In the genomic region with DNA sequence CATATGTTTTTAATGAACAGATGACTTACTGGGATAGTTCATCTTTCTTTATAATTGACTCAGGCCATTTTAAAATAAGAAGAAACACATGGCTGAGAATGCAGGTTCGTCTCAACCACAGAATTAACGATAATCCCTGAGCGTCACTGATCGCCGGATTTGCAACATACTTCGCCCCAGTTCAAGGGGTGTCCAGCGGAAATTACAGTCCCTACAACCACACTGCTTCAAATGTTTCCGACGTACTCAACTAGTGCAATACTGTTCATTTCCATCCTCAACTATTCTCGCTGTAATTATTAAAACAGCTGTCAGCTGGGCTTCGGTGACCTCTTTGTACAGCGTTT, we compare ENCODE assay signal across 8 mouse cellular contexts. TPM values are rescaled to one million over a fixed set of nuclear protein-coding genes. Genes with fewer than 3 reads are reported as not detected.
A peak's percentile ranks its signal among the peaks of the same experiment; 100 is the strongest.
DNase-seq lines count a peak whose midpoint lies in the region; ATAC-seq and TF ChIP-seq lines count a peak whose summit lies in the region.

No protein-coding gene starts in this region.

- peak overlapping the region; percentile 88 for H3K4me2 ChIP-seq in liver, embryonic 16.5 days (ENCODE audit: low read depth, low read length)

- ATAC-seq in granulocyte monocyte progenitor cell, adult 5-6 weeks (replicated peaks; ENCODE audit: poor library complexity, severe bottlenecking): peak; percentile 46
- ATAC-seq in liver, embryonic 16.5 days (ENCODE audit: low read depth): no peak

- TF ChIP-seq POLR2A in kidney, adult 2 months (IDR thresholded peaks at IDR 0.05; ENCODE audit: low read depth, low read length): no peak
- no peak for TF ChIP-seq POLR2A in bone marrow, adult 2 months (IDR thresholded peaks at IDR 0.05; ENCODE audit: borderline replicate concordance, control insufficient read depth, low read depth, low read length)

- H3K4me1 ChIP-seq in kidney, adult 2 months (ENCODE audit: control insufficient read depth, insufficient read depth, low read length): peaks cover 9% of the 10 kb centered on the region; the same call in 1 of the 2 replicates
- peaks cover 1% of the 10 kb centered on the region; the same call in 1 of the 2 replicates for H3K4me1 ChIP-seq in bone marrow, adult 2 months (ENCODE audit: control insufficient read depth, insufficient read depth, low read length)
- peaks cover 19% of the 10 kb centered on the region for H3K4me1 ChIP-seq in liver, embryonic 16.5 days (ENCODE audit: control insufficient read depth, low read depth, low read length)

- no peak for TF ChIP-seq CTCF in kidney, adult 2 months (conservative IDR thresholded peaks at IDR 0.05; ENCODE audit: insufficient read depth, insufficient read length, low read depth, low read length)
- TF ChIP-seq CTCF in bone marrow, adult 2 months (IDR thresholded peaks at IDR 0.05; ENCODE audit: control insufficient read depth, insufficient read depth, low read length): no peak

- H3K9me3 ChIP-seq in liver, embryonic 16.5 days (replicated peaks; ENCODE audit: control insufficient read depth, low read length): no peaks in the 10 kb centered on the region

- DNase-seq in kidney, adult 2 months: no peak
- DNase-seq in kidney, adult 18-20 months: no peak
- DNase-seq in retina, postnatal 1 day: peak; percentile 46
- DNase-seq in gastrocnemius, postnatal 25 days: no peak
- DNase-seq in urinary bladder, postnatal 10 days (ENCODE audit: low spot score): no peak

- H3K36me3 ChIP-seq in kidney, adult 2 months (ENCODE audit: control insufficient read depth, insufficient read depth, low read length): peaks cover 6% of the 10 kb centered on the region; the same call in 1 of the 2 replicates
- H3K36me3 ChIP-seq in liver, embryonic 16.5 days (ENCODE audit: control insufficient read depth, insufficient read depth): peaks cover 8% of the 10 kb centered on the region

- H3K4me3 ChIP-seq in kidney, adult 2 months (ENCODE audit: insufficient read depth, low read depth, low read length): peak overlapping the region; percentile 95
- H3K4me3 ChIP-seq in bone marrow, adult 2 months (replicated peaks; ENCODE audit: control insufficient read depth, low read depth, low read length): peak overlapping the region; percentile 93
- H3K4me3 ChIP-seq in liver, embryonic 16.5 days (ENCODE audit: low read depth, low read length): peak overlapping the region; percentile 95

- WGBS in kidney, adult 2 months: 3% methylated on average over 12 of the region's 12 CpGs
- WGBS in bone marrow, adult 2 months: 1% methylated on average over 12 of the region's 12 CpGs
- WGBS in liver, embryonic 16.5 days (ENCODE audit: insufficient replicate concordance): 7% methylated on average over 12 of the region's 12 CpGs

- no peaks in the 10 kb centered on the region for H3K27me3 ChIP-seq in kidney, adult 2 months (replicated peaks; ENCODE audit: control insufficient read depth, insufficient read depth, low read length)
- H3K27me3 ChIP-seq in liver, embryonic 16.5 days (ENCODE audit: control insufficient read depth, insufficient read depth, low read depth, low read length): no peaks in the 10 kb centered on the region

- H3K27ac ChIP-seq in kidney, adult 2 months (ENCODE audit: insufficient read depth, low read depth, low read length): peak overlapping the region; percentile 90; the same call in 1 of the 2 replicates
- H3K27ac ChIP-seq in bone marrow, adult 2 months (ENCODE audit: control insufficient read depth, insufficient read depth, low read depth, low read length, poor library complexity): peak overlapping the region; percentile 100; the same call in 1 of the 2 replicates
- peak overlapping the region; percentile 99 for H3K27ac ChIP-seq in liver, embryonic 16.5 days (ENCODE audit: low read length)

- peak overlapping the region; percentile 92 for H3K9ac ChIP-seq in liver, embryonic 16.5 days (ENCODE audit: low read depth, low read length)

RNA-seq across cellular contexts. Expression of a gene that starts 1.1 kb away (rescaled TPM):
- 3.6 and 4.1 TPM in 2 replicates for polyA plus RNA-seq in kidney, adult 2 months (2012; rRNA removed)
- 19.4 and 27.4 TPM in 2 replicates for polyA plus RNA-seq in bone marrow, adult 2 months (2011; ENCODE audit: insufficient read depth, insufficient read length, low replicate concordance, missing spikeins)
- 63.2 and 66.1 TPM in 2 replicates for total RNA-seq in granulocyte monocyte progenitor cell, adult 5-6 weeks (2014; fragmentation: Nextera tagmentation)
- total RNA-seq in granulocyte monocyte progenitor cell, adult 5-6 weeks (2017): 44.9 and 62.0 TPM in 2 replicates
- 8.0 and 9.1 TPM in 2 replicates for polyA plus RNA-seq in liver, embryonic 16.5 days (2015; fragmentation: Nextera tagmentation; extraction: Ambion mirVana)
- 10 to 100 TPM in 1 of 2 experiments, 1 to 10 TPM in 1; 9.7 to 13.7 TPM for total RNA-seq in gastrocnemius, postnatal 25 days (2021)

RNA-seq across cellular contexts. Expression of a gene that starts 25.6 kb away (rescaled TPM):
- 117 and 159 TPM in 2 replicates for polyA plus RNA-seq in kidney, adult 2 months (2012; rRNA removed)
- 92.9 and 164 TPM in 2 replicates for polyA plus RNA-seq in bone marrow, adult 2 months (2011; ENCODE audit: insufficient read depth, insufficient read length, low replicate concordance, missing spikeins)
- total RNA-seq in granulocyte monocyte progenitor cell, adult 5-6 weeks (2014; fragmentation: Nextera tagmentation): 203 and 207 TPM in 2 replicates
- 229 and 314 TPM in 2 replicates for total RNA-seq in granulocyte monocyte progenitor cell, adult 5-6 weeks (2017)
- 193 and 201 TPM in 2 replicates for polyA plus RNA-seq in liver, embryonic 16.5 days (2015; fragmentation: Nextera tagmentation; extraction: Ambion mirVana)
- total RNA-seq in gastrocnemius, postnatal 25 days (2021): 100 to 1,000 TPM; 731 to 746 TPM

RNA-seq across cellular contexts. Expression of a gene that starts 35.5 kb away (rescaled TPM):
- 37.1 and 41.6 TPM in 2 replicates for polyA plus RNA-seq in kidney, adult 2 months (2012; rRNA removed)
- 24.4 and 47.4 TPM in 2 replicates for polyA plus RNA-seq in bone marrow, adult 2 months (2011; ENCODE audit: insufficient read depth, insufficient read length, low replicate concordance, missing spikeins)
- 19.3 and 28.6 TPM in 2 replicates for total RNA-seq in granulocyte monocyte progenitor cell, adult 5-6 weeks (2014; fragmentation: Nextera tagmentation)
- total RNA-seq in granulocyte monocyte progenitor cell, adult 5-6 weeks (2017): 22.5 and 25.5 TPM in 2 replicates
- polyA plus RNA-seq in liver, embryonic 16.5 days (2015; fragmentation: Nextera tagmentation; extraction: Ambion mirVana): 14.0 and 14.8 TPM in 2 replicates
- total RNA-seq in gastrocnemius, postnatal 25 days (2021): 10 to 100 TPM; 12.8 to 14.1 TPM

RNA-seq across cellular contexts. Expression of a gene that starts 47.5 kb away (rescaled TPM):
- 2.0 and 2.4 TPM in 2 replicates for polyA plus RNA-seq in kidney, adult 2 months (2012; rRNA removed)
- polyA plus RNA-seq in bone marrow, adult 2 months (2011; ENCODE audit: insufficient read depth, insufficient read length, low replicate concordance, missing spikeins): 13.2 and 27.6 TPM in 2 replicates
- total RNA-seq in granulocyte monocyte progenitor cell, adult 5-6 weeks (2014; fragmentation: Nextera tagmentation): 21.8 and 28.2 TPM in 2 replicates
- total RNA-seq in granulocyte monocyte progenitor cell, adult 5-6 weeks (2017): 21.5 and 24.0 TPM in 2 replicates
- 5.8 and 6.3 TPM in 2 replicates for polyA plus RNA-seq in liver, embryonic 16.5 days (2015; fragmentation: Nextera tagmentation; extraction: Ambion mirVana)
- total RNA-seq in gastrocnemius, postnatal 25 days (2021): under 1 TPM; 0.38 to 0.48 TPM
